Mouse (Mus musculus) monocyte, adult 2 months (primary cell): ENCODE measurements around the gene Stx1b.
"Not testable (repeated sequence)": the region's sequence is repeated elsewhere in the genome, so short reads cannot be mapped to it uniquely, and the experiment has no call there.

ENCODE experiments used
- DNase-seq, 2 experiments: peaks; one replicate each; pipeline ENCODE4 v3.0.0; 2022; ENCODE audit warnings: low spot score in 2 of 2, low read depth in 1 of 2

Gene Stx1b

GRCm38 (mm10) chr7:127824176-127824871, at the start of gene Stx1b, which contains the start of gene Stx4a:
TSS of gene Stx1b (minus strand) at chr7:127824549.
TSS of gene Stx4a (plus strand) at chr7:127824294.
- DNase-seq, result no peak

- no peak for DNase-seq
Measured at GRCm38 (mm10) chr7:127870136-127870821, 45.9 kb upstream of the Stx1b start.

DNA sequence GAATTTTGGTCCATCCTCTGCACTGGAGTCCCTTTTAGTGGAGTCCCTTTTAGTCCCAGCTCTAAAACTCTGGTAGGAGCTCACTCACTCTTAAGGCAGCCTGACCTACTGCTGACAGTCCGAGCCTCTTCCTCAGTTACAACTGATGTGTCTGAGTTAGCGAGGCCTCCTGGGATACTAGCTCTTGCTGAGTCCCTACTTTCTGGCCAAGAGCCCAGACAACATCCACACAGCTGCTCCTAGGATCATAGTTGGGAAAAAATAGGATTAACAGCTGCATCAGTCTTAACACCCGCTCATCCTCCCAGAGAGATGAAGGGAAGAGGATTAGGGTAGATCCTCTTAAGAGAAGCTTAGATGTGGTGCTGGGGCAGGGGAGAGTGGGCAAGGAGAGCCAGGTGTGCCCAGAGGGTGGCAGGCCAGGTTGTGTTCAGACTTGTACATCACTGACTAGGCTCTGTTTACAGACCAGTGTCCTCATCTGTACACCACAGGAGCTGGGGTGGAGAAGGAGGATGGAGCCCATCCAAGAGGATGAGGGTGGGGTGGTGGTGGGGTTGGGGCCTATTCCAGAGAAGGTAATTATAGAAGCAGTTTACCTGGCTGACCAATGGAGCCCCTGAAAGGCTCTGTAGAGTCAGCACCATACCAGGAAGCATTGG, 44.9 kb upstream of the Stx1b start:
- no peak for DNase-seq

DNA sequence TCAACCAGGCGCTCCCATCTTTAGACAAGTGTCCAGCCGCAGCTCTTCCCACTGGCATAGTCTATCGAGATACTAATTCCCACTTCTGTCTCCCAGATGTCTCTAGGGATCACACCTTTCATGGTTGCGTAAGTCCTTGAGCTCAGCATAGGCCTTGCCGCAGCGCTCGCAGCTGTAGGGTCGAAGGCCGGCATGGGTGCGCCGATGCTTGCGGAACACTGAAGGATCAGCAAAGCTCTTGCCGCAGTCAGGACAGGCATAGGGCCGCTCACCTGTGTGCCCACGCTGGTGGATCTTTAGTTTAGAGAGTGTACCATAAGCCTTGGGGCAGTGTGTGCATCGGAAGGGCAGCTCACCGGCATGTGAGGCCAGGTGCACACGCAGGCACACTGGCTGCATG, 43.3 kb upstream of the Stx1b start:
- no peak for DNase-seq

- DNase-seq, result no peak
Measured at GRCm38 (mm10) chr7:127866434-127866833, 42.1 kb upstream of the Stx1b start.

GRCm38 (mm10) chr7:127858258-127858657, 33.9 kb upstream of the Stx1b start:
- no peak for DNase-seq

DNA sequence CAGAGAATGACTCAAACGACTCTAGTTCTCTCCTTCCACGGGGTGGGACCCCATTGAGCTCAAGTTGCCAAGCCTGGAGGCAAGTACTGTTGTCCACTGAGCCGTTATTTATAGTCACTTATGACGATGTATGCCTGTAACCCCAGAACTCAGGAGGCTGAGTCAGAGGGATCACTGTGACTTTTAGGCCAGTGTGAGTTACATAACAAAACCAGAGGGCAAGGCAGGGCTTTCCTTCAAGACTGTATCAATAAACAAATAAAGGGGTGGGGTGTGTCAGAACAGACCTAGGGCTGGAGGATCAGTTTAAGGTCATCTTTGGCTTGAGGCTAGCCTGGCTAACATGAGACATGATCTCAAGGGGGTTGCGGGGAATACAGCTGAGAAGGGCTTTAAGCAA, 26.6 kb upstream of the Stx1b start:
- DNase-seq, result no peak

DNA sequence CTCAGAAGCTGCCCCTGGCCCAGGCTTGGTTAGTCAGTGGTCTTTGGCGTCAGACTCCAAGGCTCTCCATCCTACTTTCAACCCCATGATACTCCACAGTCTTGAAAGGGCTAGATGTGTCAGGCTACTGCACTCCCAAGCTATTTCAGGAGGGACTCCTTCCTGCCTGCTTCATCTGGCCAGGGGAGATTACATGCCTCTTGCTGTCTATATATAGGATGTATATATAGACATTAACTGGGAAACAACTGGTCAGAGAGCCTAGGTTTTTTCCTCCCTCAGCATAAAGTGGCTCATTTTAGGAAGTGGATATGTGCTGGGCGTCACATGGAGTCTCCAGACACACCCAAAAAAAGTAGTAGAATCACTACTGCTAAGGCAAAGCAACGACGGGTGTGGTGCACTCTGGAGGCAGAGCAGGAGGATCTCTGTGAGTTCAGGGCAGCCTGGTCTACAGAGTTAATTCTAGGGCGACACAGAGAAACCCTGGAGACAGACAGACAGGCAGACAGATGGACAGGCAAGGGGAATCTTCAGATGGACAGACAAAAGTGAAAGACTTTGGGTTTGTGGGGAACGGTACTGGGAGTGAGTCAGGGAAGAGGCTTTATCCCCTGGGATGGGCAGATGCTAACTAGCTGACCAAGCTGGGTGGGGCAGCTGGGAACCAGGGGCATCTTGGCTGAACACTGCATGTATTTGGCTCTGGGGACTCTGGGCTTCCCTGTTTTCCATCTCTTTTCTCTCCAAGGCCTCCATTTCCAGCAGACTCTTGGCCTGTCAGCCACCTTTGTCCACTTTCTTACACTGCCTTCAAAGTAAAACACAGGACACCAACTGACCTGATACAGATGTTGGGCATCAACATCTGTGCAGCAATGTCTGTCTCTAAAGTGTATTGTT, 25.9 kb upstream of the Stx1b start:
- DNase-seq, result peak in 1 of 2 experiments; percentile 23

GRCm38 (mm10) chr7:127842001-127842718, 17.8 kb upstream of the Stx1b start:
- DNase-seq, result peak; percentile 45 to 57

DNA sequence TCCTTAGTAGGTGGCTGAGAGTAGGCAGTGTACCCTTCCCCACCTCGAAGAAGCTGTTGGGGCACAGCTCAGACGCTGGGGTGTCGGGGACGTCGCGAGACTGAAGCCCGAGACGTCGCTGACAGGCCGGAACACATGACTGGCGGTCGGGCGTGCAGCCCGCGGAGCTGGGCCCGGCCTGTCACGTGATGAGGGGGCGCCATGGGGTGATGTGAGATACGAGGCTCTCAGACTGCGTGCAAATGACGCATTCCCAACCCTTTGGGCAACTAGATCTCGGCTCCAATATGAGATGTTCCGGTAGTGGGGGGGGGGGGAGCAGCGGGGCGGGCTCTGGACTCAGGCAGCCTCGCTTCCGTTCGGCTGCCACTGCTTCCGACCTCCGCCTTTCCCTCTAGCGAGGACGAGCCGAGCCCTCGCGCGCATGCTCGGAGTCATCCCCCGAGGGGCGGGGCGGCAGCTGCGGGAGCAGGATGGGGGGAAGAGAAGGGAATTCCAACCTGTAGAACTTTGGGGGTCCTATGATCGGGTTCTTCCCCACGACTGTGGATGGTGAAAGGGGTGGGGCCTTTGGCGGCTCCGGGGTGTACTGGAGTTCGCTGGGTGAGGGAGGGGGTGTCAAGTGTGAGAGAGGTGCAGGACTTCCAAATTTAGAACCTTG, 17.1 kb upstream of the Stx1b start:
- DNase-seq, result peak; percentile 84

DNA sequence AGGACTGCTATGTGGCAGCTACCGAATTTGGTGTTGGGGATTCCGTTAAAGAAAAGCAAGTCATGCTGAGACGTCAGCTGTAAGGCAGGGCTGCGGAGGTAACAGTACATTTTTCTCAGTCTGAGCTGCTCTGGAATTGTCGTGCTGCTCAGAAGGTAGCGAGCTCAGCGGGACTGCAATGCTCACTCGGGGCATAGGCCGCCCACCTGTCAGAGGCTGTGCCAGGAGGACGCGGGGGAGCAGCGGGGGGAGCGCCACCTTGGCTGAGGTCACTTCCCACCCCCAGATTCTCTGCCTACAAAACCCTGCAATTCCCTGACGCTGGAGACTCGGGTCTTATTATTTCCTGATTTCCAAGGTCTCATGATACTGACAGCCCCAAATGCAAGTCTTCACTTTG, 16.5 kb upstream of the Stx1b start:
- peak in 1 of 2 experiments; percentile 17 for DNase-seq

DNA sequence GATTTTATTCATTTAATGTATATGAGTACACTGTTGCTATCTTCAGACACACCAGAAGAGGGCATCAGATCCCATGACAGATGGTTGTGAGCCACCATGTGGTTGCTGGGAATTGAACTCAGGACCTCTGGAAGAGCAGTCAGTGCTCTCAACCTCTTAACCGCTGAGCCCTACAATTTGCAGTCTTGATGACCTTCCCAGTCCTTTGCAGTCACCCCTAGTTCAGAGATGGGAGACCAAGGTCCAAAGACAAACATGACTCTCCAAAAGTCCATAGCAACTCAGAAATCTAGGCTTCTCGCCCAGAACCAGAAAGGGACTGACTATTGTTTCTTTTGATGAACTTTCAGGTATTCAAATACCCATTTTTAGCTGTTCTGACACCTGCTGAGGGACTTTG, 15.7 kb upstream of the Stx1b start:
- DNase-seq, result not testable (repeated sequence)

DNA sequence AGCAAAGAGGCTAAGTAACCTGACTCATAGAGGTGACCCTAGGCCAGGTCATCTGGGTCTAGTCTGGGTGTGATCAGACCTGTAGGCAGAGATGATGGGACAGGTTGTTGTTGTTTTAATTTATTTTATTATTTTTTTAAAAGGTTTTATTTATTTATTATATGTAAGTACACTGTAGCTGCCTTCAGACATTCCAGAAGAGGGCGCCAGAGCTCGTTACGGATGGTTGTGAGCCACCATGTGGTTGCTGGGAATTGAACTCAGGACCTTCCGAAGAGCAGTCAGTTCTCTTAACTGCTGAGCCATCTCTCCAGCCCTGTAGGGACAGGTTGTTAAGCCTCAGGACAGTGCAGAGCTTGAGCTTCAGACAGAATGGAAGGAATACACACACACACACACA, 13.5 kb upstream of the Stx1b start:
- not testable (repeated sequence) for DNase-seq

DNA sequence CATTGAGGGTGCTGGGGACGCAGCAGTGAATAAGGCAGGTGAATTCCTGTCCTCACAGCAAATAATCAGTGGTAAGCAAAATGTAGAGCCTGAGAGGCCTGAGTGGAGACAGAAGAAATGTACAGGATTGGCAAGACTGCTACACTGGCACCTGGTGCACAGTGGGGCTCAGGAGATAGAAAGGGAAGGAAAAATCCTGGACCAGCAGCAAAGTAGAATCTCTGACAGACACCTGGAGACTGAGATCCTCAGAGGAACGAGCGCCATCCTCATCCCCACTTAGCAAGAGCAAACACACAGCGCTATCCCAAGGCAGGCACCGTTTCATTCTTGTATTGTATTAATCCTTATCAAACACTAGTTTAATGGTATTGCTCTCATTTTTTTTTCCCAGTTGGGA, 13.1 kb upstream of the Stx1b start:
- no peak for DNase-seq

- DNase-seq, result no peak
Measured at GRCm38 (mm10) chr7:127835550-127835949, 11.2 kb upstream of the Stx1b start.

DNA sequence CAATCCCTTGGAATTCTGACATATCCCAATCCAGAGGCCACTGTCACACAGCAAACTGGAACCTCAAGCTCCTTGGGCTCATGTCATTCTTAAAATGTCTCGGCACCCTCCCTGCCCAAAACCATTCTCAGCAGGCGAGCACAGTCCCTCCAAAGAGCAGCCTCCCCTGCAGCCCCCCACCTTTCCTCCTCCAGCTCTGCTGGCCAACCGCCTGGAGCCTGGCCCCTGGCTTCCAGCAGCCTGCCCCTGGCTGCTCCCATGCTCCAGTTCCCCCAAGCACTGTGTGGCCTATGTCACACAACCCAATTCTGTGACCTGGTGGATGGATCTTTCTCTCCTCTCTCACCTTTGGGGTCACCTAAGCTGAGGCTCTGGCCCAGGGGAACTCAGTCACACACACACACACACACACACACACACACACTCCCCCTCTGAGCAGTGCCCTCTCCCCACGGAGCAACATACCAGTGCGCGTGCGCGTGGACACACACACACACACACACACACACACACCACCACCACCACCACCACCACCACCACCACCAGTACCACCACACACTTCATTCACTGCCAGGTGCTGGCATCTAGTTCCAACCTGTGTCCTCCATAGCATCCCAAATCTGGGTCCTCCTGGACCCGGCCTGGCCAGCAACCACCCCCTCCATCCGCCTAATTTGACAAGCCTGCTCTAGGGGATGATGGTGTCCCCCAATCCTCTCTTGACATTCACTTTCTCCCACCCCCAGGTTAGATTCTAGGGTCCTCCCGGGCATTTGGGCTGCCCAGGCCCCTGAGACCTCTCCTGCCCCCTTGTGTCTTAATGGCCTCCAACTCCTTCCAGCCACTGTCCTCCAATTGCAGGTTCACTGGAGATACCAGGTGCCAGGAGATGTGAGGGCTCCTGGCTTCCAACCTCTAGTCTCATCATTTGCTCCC, 845 bp downstream of the Stx1b start:
- no peak for DNase-seq

- no peak for DNase-seq
Measured at GRCm38 (mm10) chr7:127822494-127822893, 1.9 kb downstream of the Stx1b start.

DNA sequence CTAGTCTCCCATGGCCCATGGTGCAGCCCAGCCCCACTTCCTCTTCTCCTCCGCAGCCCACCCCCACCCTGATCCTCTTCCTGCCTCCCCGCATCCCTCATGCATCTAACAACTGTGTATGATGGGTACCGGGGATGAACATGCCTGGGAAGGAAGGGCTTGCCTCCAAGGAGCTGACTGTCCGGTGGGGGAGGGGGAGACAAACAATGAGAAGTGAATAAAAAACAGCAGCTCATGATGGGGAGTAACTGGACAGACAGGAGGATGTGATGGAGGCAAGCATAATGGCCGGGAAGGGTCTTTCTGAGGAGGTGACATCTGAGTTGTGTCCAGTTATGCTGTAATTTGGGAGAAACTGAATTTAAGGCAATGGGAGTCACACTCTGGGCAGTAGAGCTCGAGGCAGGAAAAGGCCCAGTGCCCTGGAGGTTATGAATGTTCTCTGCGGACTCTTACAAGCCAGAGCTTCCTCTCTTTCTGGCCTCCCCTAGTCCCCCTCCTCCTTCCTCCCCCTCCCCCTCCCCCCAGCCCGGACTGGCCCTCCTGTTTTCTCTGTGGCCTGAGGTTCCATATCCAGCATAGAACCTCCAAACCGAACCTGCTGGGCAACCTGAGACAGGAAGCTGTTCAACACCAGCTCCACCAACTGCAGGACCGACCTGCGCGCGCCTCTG, 3.4 kb downstream of the Stx1b start:
- no peak for DNase-seq
